Mouse (Mus musculus) hindbrain, embryonic 16.5 days (tissue): ENCODE data around the gene Gm9046. TPM values are rescaled to one million over a fixed set of nuclear protein-coding genes. Genes with fewer than 3 reads are reported as not detected.
"Not testable (repeated sequence)": the region's sequence is repeated elsewhere in the genome, so short reads cannot be mapped to it uniquely, and the experiment has no call there.

Experiments used
- ATAC-seq: fragments of 200-750 bp; cut with Nextera tagmentation; 2 replicates; pipeline ENCODE4 v1.8.0; 2017; ENCODE audit warnings: moderate TSS enrichment, moderate library complexity
- H3K27ac ChIP-seq: fragments of 300-500 bp; sonication (generic); 2 replicates; pipeline ENCODE4 v1.5.1; 2014; ENCODE audit warnings: low read depth, mild to moderate bottlenecking, control low read depth, low read length, moderate library complexity
- H3K27me3 ChIP-seq: fragments of 300-500 bp; sonication (generic); replicated peaks from 2 replicates; pipeline ENCODE4 v1.6.1; 2014; ENCODE audit warnings: low read length; ENCODE audit not compliant: control insufficient read depth, insufficient read depth
- H3K36me3 ChIP-seq: fragments of 300-500 bp; sonication (generic); 2 replicates; pipeline ENCODE4 v1.6.1; 2014; ENCODE audit warnings: mild to moderate bottlenecking, low read length, moderate library complexity, mixed read lengths; ENCODE audit not compliant: control insufficient read depth, insufficient read depth
- H3K4me1 ChIP-seq: fragments of 300-500 bp; sonication (generic); 2 replicates; pipeline ENCODE4 v1.6.1; 2014; ENCODE audit warnings: low read depth, low read length; ENCODE audit not compliant: control insufficient read depth, insufficient read depth
- H3K4me2 ChIP-seq: fragments of 300-500 bp; sonication (generic); 2 replicates; pipeline ENCODE4 v1.6.1; 2014; ENCODE audit warnings: mild to moderate bottlenecking, low read length, control low read depth, moderate library complexity
- H3K4me3 ChIP-seq: fragments of 300-500 bp; sonication (generic); 2 replicates; pipeline ENCODE4 v1.5.1; 2014; ENCODE audit warnings: mild to moderate bottlenecking, low read length, control low read depth, moderate library complexity
- H3K9ac ChIP-seq: fragments of 300-500 bp; sonication (generic); 2 replicates; pipeline ENCODE4 v1.6.1; 2014; ENCODE audit warnings: low read depth, mild to moderate bottlenecking, control low read depth, low read length, moderate library complexity
- H3K9me3 ChIP-seq: fragments of 300-500 bp; sonication (generic); 2 replicates; pipeline ENCODE4 v1.6.1; 2014; ENCODE audit warnings: mild to moderate bottlenecking, low read length, moderate library complexity; ENCODE audit not compliant: control insufficient read depth
- WGBS: fragments of 180-500 bp; shearing (Covaris S2); extraction: QIAGEN DNeasy Blood & Tissue Kit; methylation state at CpG from one replicate; pipeline ENCODE4 v1.1.7; 2014; 5-methylcytosine and 5-hydroxymethylcytosine counted together
- polyA plus RNA-seq: library from polyadenylated mRNA; unstranded; fragments of >200 nt; fragmentation: Nextera tagmentation; extraction: Ambion mirVana; gene quantifications from 2 replicates; pipeline ENCODE4 v1.2.1, GENCODE M21; 2015

Gene Gm9046
- polyA plus RNA-seq, 1 experiment from 2014 or later = not detected

GRCm38 (mm10) chr10:118302133-118302532, 40.9 kb downstream of the Gm9046 start:
- H3K27ac ChIP-seq, H3K36me3 ChIP-seq, H3K9ac ChIP-seq, H3K4me1 ChIP-seq, ATAC-seq, H3K9me3 ChIP-seq, H3K4me3 ChIP-seq, H3K27me3 ChIP-seq, H3K4me2 ChIP-seq: not testable (repeated sequence)
- 42% methylated on average over 2 of the region's 2 CpGs for WGBS

GRCm38 (mm10) chr10:118294938-118295337, 48.1 kb downstream of the Gm9046 start, which contains the start of gene Iltifb:
TSS of gene Iltifb (minus strand) at chr10:118295038.
- Histone ChIP-seq H3K4me3 (no peak within 1 kb of the TSS), H3K4me1 (no peaks in the 10 kb centered on the region), H3K4me2 (no peak within 1 kb of the TSS), H3K9ac (no peak within 1 kb of the TSS), H3K36me3 (no peaks in the 10 kb centered on the region), H3K27me3 (no peaks in the 10 kb centered on the region), H3K27ac (no peak within 1 kb of the TSS), H3K9me3 (no peaks in the 10 kb centered on the region)
- no peak for ATAC-seq
- WGBS = 94% methylated on average over 6 of the region's 6 CpGs

Other genes starting within 250 kb of the Gm9046 start
- 27.9 TPM in 2 replicates for gene Mdm1, start 201.4 kb downstream of the Gm9046 start, polyA plus RNA-seq
- 0.16 and 0.41 TPM in 2 replicates for gene Il22, start 138.3 kb downstream of the Gm9046 start, polyA plus RNA-seq
- gene Gm32717, start 102.5 kb downstream of the Gm9046 start, polyA plus RNA-seq = 0.19 and 0.23 TPM in 2 replicates
- 0.19 and 0.23 TPM in 2 replicates for gene Gm32802, start 84.6 kb downstream of the Gm9046 start, polyA plus RNA-seq
- gene Iltifb, start 48.2 kb downstream of the Gm9046 start, polyA plus RNA-seq = 0.52 and 1.5 TPM in 2 replicates
- gene Gm9040, start 16.3 kb downstream of the Gm9046 start, polyA plus RNA-seq = not detected in 2 replicates
- not detected in 2 replicates for gene Gm9044, start 10.8 kb downstream of the Gm9046 start, polyA plus RNA-seq
- gene Gm9045, start 5.4 kb downstream of the Gm9046 start, polyA plus RNA-seq = 0.10 TPM in 1 of 2 replicates, not detected in the other
- not detected in 2 replicates for gene Gm9048, start 5.4 kb upstream of the Gm9046 start, polyA plus RNA-seq
- 0.10 TPM in 1 of 2 replicates, not detected in the other for gene Gm9049, start 10.8 kb upstream of the Gm9046 start, polyA plus RNA-seq
- not detected in 2 replicates for gene Ifng, start 97.8 kb upstream of the Gm9046 start, polyA plus RNA-seq